16 mouse cellular contexts compared by ENCODE assay signal in the genomic region with DNA sequence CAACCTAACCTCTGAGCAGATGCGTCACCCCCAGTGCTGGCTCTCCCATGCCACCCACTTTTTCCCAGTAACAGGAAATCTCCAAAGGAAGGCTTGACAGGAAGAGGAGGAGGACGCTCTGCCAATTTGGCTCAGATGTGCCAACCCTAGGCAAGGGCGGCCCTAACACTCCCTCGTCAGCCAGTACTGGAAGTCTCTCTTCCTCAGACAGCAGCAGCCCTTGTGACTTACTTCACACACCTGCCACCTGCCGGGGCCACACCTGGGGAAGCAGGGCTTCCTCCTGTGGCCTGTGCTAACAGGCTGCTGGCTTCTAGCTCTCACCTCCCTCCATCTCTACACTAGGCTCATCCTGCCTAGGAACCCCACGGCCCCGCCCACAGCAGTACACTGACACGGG. TPM values are rescaled to one million over a fixed set of nuclear protein-coding genes. Genes with fewer than 3 reads are reported as not detected.
DNase-seq lines count a peak whose midpoint lies in the region; ATAC-seq lines count a peak whose summit lies in the region.
"Had no signal": no experiment of that assay in that cellular context is flagged by ENCODE, and none has a peak within 500 bp of the region (broad histone marks: within the 10 kb centered on the region; RNA-seq: fewer than 3 reads in every experiment).

No protein-coding gene starts in this region.

- H3K4me1 ChIP-seq in kidney, embryonic 15.5 days = peaks cover 83% of the 10 kb centered on the region

- H3K9ac ChIP-seq in kidney, embryonic 15.5 days = no peak overlapping the region
- H3K9ac ChIP-seq: embryonic facial prominence, embryonic 12.5 days; hindbrain, embryonic 13.5 days; liver, embryonic 15.5 days had no signal

- H3K36me3 ChIP-seq in kidney, embryonic 15.5 days = no peaks in the 10 kb centered on the region
- H3K36me3 ChIP-seq: embryonic facial prominence, embryonic 12.5 days; G1E; hindbrain, embryonic 13.5 days; liver, embryonic 15.5 days had no signal

- no peak overlapping the region for H3K4me2 ChIP-seq in kidney, embryonic 15.5 days
- H3K4me2 ChIP-seq: embryonic facial prominence, embryonic 12.5 days; hindbrain, embryonic 13.5 days; liver, embryonic 15.5 days had no signal

- DNase-seq in adrenal gland, postnatal 14 days = peak; percentile 50
- DNase-seq in adrenal gland, postnatal 25 days = no peak
- DNase-seq in kidney, adult 9 months = no peak
- peak; percentile 66 for DNase-seq in brain, adult 2 months (ENCODE audit: low read depth, low spot score)
- peak; percentile 62 for DNase-seq in lung, postnatal 25 days (ENCODE audit: low spot score)
- no peak for DNase-seq in urinary bladder, postnatal 25 days (ENCODE audit: low spot score)
- DNase-seq: cerebellum, adult 9-11 months had no signal

- H3K27ac ChIP-seq in kidney, embryonic 15.5 days = 0 out of 2 replicates have a peak overlapping the region, but pooled peaks have one; percentile 49
- H3K27ac ChIP-seq: embryonic facial prominence, embryonic 12.5 days; left cerebral cortex, adult 2 months had no signal

- H3K4me3 ChIP-seq in kidney, embryonic 15.5 days (replicated peaks) = no peak overlapping the region
- H3K4me3 ChIP-seq: embryonic facial prominence, embryonic 12.5 days; hindbrain, embryonic 13.5 days; left cerebral cortex, adult 2 months; liver, embryonic 15.5 days had no signal

- ATAC-seq in kidney, embryonic 15.5 days (replicated peaks; ENCODE audit: low FRiP score) = no peak
- ATAC-seq in cerebellum, adult (ENCODE audit: insufficient number of reproducible peaks, low FRiP score, low TSS enrichment) = no peak
- ATAC-seq: activated CD4-positive, CD25-positive, alpha-beta regulatory T cell, adult 4 months; midbrain, embryonic 16.5 days had no signal

- 69% methylated on average over 8 of the region's 8 CpGs for WGBS in kidney, embryonic 15.5 days

- no peaks in the 10 kb centered on the region for H3K27me3 ChIP-seq in kidney, embryonic 15.5 days
- H3K27me3 ChIP-seq: embryonic facial prominence, embryonic 12.5 days; hindbrain, embryonic 13.5 days; liver, embryonic 15.5 days had no signal

- no peaks in the 10 kb centered on the region for H3K9me3 ChIP-seq in kidney, embryonic 15.5 days (replicated peaks)
- H3K9me3 ChIP-seq: embryonic facial prominence, embryonic 12.5 days; G1E; hindbrain, embryonic 13.5 days; liver, embryonic 15.5 days had no signal

RNA-seq across cellular contexts. Expression of a gene that starts 31.9 kb away (rescaled TPM):
- 71.2 and 76.8 TPM in 2 replicates for total RNA-seq in adrenal gland, postnatal 14 days (2021)
- total RNA-seq in adrenal gland, postnatal 25 days (2021) = 88.4 and 94.4 TPM in 2 replicates
- 3.8 and 4.9 TPM in 2 replicates for polyA plus RNA-seq in kidney, embryonic 15.5 days (2015; fragmentation: Nextera tagmentation; extraction: Ambion mirVana)
- total RNA-seq: G1E had no signal
- polyA plus RNA-seq: activated CD4-positive, CD25-positive, alpha-beta regulatory T cell, adult 4 months; G1E had no signal

Comparison
In these comparisons a context has a peak if more than half of its experiments do, and no peak if none do; other contexts are left out.
1. DNase-seq: peak in adrenal gland, postnatal 14 days (single experiment), brain, adult 2 months (single experiment) and lung, postnatal 25 days (single experiment); none in adrenal gland, postnatal 25 days (single experiment), kidney, adult 9 months (single experiment) and urinary bladder, postnatal 25 days (single experiment).